Mouse (Mus musculus): Measurements from ENCODE around the gene Arhgap17.

DNA sequence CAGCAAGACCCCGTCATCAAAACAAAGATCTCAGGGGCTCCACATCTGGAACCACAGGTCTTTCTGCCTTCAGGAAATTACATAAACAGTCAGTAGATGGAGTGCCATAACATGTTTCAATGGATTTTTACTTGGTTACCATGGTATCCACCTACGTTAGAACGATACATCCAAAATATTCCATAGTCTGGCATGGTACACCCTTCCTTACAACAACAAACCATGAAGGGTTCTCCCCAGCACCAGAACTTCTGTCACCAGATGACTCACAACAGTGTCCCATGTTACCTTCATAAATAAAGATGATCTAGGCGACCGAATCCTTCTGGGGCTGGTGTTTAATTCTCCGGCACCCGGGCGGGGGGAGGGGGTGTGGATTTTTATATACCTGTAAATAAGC is 5.7 kb downstream of the Arhgap17 start:
- no peak for TF ChIP-seq CTCF (IDR thresholded peaks at IDR 0.05; ENCODE audit: low read depth)
- no peak for TF ChIP-seq EP300 (IDR thresholded peaks at IDR 0.05; ENCODE audit: low read depth)
